Mouse (Mus musculus) heart, adult 2 months (tissue): Measurements from ENCODE around the gene Gmds.

Experiments used
- CTCF ChIP-seq: fragments of 200-600 bp; IDR thresholded peaks from 2 replicates; pipeline ENCODE4 v1.8.1; 2022; ENCODE audit warnings: antibody characterized with exemption, mild to moderate bottlenecking, moderate library complexity
- EP300 ChIP-seq: fragments of 200-500 bp; IDR thresholded peaks from 2 replicates; pipeline ENCODE4 v1.6.1; 2011; ENCODE audit warnings: low read depth, low read length, control low read depth; ENCODE audit not compliant: insufficient read depth
- POLR2A ChIP-seq: fragments of 200-500 bp; IDR thresholded peaks from 2 replicates; pipeline ENCODE4 v1.6.1; 2011; ENCODE audit warnings: mild to moderate bottlenecking, low read depth, low read length, control low read depth; ENCODE audit not compliant: insufficient read depth

DNA sequence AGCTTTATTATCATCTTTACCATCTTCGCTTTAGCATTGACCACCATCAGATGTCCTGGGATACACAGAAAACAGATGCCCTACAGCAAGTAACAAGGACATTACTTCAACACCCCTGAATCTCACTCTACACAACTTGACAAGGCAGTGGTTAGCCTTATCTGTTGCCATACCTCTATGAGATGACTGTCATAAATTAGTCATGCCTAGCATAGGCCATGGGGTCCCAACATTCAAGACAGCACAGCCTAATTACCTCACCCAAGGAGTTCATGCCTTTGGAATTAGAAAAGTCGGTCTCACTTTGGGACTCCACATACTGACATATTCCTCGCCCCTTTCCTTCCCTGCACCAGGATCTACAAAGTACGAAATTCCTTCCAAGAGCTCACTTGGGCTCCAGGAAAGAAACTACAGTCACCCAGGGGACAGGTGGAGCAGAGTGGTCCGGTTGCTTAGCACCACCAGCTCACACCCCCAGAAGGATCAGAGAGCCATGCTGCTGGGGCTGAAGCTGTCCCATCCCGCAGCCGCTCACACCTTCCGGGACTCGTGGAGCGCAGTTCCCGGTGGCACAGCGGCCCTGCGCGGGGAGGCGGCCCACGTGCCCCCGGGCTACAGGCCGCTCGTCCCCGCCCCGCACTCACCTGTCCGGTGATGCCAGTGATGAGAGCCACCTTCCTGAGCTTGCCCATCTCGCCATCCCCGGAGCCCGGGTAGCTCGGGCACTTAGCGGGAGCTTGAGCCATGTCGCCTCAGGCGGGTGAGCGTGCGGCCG, 616 bp downstream of the Gmds start:
- TF ChIP-seq POLR2A (no peak), EP300 (no peak), CTCF (no peak)
